Mouse (Mus musculus): ENCODE measurements around the gene Zfp28. TPM values are rescaled to one million over a fixed set of nuclear protein-coding genes. Genes with fewer than 3 reads are reported as not detected.

Zfp28 gene
- total RNA-seq, 2 experiments from 2014 or later, result 6.3 to 6.4 TPM

DNA sequence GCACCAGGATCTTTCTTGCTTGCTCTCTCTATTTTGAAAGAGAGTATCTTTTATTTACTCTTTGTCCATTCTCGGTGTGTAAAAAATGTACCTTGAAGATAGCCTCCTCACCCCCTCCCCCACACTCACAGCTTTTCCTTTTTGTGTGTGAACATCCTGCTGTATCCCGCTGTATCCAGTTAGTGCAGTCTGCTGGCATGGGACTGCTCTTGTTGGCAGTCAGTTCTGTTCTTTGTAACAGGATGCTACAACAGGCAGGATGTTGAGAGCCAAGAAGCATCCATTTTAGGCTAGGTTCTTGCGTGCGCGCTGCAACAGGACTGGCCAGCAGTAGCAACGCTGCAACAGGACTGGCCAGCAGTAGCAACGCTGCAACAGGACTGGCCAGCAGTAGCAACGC lies 3.9 kb downstream of the Zfp28 start:
- peak; percentile 10 to 43 for DNase-seq (ENCODE audit: low spot score in 2 of 2)
- intact Hi-C loops (cut with DNase I), result no loop called here

GRCm38 (mm10) chr7:6388971-6389370 lies 5.9 kb downstream of the Zfp28 start:
- DNase-seq (ENCODE audit: low spot score in 2 of 2), result no peak
- intact Hi-C loops (cut with DNase I), result no loop called here

DNA sequence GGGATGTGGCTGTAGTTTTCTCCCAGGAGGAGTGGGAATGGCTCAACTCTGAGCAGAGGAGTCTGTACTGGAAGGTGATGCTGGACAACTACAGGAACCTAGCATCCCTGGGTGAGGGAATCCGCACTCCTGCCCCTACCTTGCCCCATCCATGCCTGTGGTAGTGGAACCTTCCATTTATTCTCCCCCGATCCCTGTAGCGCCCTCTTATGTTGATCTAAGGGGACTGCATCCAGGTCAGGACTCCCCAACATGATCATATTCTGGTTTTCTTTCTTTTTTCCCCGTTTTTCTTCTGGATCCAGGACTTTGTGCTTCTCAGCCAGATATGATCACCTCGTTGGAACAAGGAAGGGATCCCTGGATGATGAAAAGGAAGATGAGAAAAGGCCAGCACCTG lies 6.4 kb downstream of the Zfp28 start:
- intact Hi-C loops (cut with DNase I), result no loop called here
- DNase-seq (ENCODE audit: low spot score in 2 of 2), result no peak

DNA sequence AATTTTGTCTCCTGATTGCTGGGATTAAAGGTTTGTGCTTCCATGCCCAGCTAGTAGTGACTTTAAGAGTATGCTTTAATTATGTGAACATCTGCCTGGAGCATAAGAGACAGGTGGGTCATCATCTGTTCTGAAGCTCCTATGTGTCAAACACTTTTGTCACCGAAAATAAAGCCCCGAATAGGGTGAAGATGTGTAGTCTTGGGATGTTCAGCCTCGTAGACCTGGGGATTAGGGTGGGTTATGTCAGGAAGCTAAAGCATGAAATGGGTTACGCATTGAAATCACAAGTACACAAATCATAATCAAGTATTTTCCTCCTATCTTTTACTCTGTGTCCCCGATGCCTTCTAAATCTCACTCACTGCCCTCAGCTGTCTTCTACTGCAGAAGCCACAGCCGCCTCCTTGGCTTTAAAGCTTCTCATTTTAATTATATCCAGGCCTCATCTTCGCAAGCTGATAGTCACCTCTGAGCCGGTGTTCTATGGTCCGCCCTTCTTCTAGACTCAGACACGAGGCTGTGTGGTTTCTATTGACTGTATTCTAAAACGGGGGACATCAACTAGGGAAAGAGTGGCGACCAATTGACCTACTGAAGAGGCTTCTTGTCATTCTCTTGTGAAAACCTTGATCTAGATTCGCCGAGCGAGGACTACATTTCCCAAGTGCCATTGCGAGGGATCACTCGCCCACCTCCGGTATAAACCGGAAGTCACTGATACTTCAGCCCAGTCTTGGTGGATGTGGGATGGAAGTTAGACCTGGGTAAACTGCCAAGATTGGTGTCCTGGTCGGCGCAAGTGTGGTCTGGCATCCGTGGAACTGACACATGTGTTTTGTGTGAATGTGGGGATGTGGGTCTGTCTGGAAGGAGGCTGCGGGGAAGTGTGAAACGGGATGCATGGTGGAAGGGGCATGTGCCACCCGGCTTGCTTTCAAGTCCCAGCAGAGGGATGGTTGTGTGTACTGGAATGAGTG lies 15.2 kb downstream of the Zfp28 start, which contains the start of gene Smim17:
Gene Smim17 (plus strand): TSS at position 720 of the 980 bp plus-strand sequence.
- peak; percentile 78 to 88 for DNase-seq (ENCODE audit: low spot score in 2 of 2)
- intact Hi-C loops (cut with DNase I), result no loop called here

DNA sequence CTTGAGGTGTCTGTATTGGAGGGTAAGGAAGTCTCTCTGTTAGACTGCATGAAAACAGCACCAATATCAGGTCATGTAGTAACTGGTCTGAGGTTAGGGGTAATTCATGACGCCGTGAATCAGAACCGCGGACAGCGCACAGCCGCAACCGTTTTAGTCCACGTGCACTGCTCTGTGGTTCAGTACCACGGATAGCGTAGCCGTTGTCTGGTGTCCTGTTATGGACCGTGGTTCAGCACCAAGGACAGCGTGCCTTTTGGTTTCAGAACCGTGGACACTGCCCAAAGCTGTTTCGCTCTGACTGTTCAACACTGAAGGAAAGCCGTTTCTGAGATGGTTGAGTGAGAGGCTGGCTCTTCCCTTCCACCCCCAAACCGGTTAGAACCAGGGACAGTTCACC lies 26.9 kb downstream of the Zfp28 start, which contains the start of gene Gm20715:
Gene Gm20715 (plus strand): TSS at position 235 of the 400 bp plus-strand sequence.
- intact Hi-C loops (cut with DNase I), result no loop called here
- DNase-seq (ENCODE audit: low spot score in 2 of 2), result peak; percentile 70 to 71

- peak; percentile 24 to 37 for DNase-seq (ENCODE audit: low spot score in 2 of 2)
- intact Hi-C loops (cut with DNase I), result no loop called here
Measured at GRCm38 (mm10) chr7:6414626-6415441, 31.7 kb downstream of the Zfp28 start.

- DNase-seq (ENCODE audit: low spot score in 2 of 2), result no peak
- intact Hi-C loops (cut with DNase I), result no loop called here
Measured at GRCm38 (mm10) chr7:6415442-6415787, 32.3 kb downstream of the Zfp28 start.

GRCm38 (mm10) chr7:6419894-6420293 lies 36.8 kb downstream of the Zfp28 start:
- peak; percentile 35 to 83 for DNase-seq (ENCODE audit: low spot score in 2 of 2)
- intact Hi-C loops (cut with DNase I), result loop anchor here (1.0 to 2.0 kb wide), 2 partner anchors 42 to 357 kb away; no protein-coding TSS in a partner anchor

GRCm38 (mm10) chr7:6429381-6429780 lies 46.3 kb downstream of the Zfp28 start:
- DNase-seq (ENCODE audit: low spot score in 2 of 2), result no peak
- intact Hi-C loops (cut with DNase I), result no loop called here

GRCm38 (mm10) chr7:6430342-6430741 lies 47.2 kb downstream of the Zfp28 start:
- DNase-seq (ENCODE audit: low spot score in 2 of 2), result no peak
- intact Hi-C loops (cut with DNase I), result loop anchor here (1.0 to 5.0 kb wide), 3 partner anchors 71 to 852 kb away; no protein-coding TSS in a partner anchor

GRCm38 (mm10) chr7:6438388-6438787 lies 55.3 kb downstream of the Zfp28 start, which contains the start of gene Olfr1344:
Olfr1344 (plus strand) TSS chr7:6438688.
- intact Hi-C loops (cut with DNase I), result loop anchor here (5.0 kb wide), 1 partner anchor 149 kb away; no protein-coding TSS in a partner anchor

DNA sequence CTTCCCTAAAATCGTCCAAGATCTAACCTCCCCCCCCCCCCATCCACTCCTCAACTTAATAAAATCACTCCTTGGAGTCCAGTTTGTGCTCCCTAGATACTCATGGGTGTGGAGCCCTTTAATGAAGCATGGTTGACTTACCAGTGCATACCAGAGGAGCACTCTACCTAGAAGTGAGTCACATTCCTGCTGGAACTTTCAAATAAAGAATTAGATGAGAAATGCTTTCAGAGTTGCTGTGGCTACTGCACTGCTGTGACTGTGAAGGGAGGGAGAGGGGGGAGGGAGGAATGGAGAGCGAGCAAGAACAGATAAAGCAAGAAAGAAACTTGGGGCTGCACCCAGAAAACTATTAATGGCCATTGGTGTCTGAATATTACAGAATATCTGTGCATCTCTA lies 58.1 kb downstream of the Zfp28 start:
- DNase-seq (ENCODE audit: low spot score in 2 of 2), result no peak
- intact Hi-C loops (cut with DNase I), result no loop called here

More at GRCm38 (mm10) chr7:6438388-6438787, 55.3 kb downstream of the Zfp28 start, which contains the start of gene Olfr1344:
- no peak for DNase-seq (ENCODE audit: low spot score in 2 of 2)

Other genes with a start within 250 kb of the Zfp28 start
- 10 to 100 TPM; 25.1 to 27.3 TPM for gene Zfp787, start 227.3 kb upstream of the Zfp28 start, total RNA-seq (2021)
- 10 to 100 TPM; 56.7 to 69.6 TPM for gene Zfp444, start 211.1 kb upstream of the Zfp28 start, total RNA-seq (2021)
- not detected for gene Galp, start 186.2 kb upstream of the Zfp28 start, total RNA-seq (2021)
- gene Zscan5b, start 161.0 kb upstream of the Zfp28 start, total RNA-seq (2021), result not detected
- not detected for gene Epp13, start 130.6 kb upstream of the Zfp28 start, total RNA-seq (2021)
- 10 to 100 TPM; 11.4 to 11.7 TPM for gene Zfp667, start 96.7 kb upstream of the Zfp28 start, total RNA-seq (2021)
- 10 to 100 TPM; 10.8 to 12.4 TPM for gene Zfp583, start 52.0 kb upstream of the Zfp28 start, total RNA-seq (2021)
- gene Gm3854, start 39.5 kb upstream of the Zfp28 start, total RNA-seq (2021), result 1 to 10 TPM; 5.2 to 7.3 TPM
- 1 to 10 TPM; 3.9 to 4.6 TPM for gene Zfp78, start 20.0 kb upstream of the Zfp28 start, total RNA-seq (2021)
- gene Smim17, start 15.4 kb downstream of the Zfp28 start, total RNA-seq (2021), result 10 to 100 TPM; 15.8 to 17.0 TPM
- under 1 TPM; 0.09 to 0.16 TPM for gene Gm20715, start 27.0 kb downstream of the Zfp28 start, total RNA-seq (2021)
- gene Olfr1344, start 55.4 kb downstream of the Zfp28 start, total RNA-seq (2021), result 1 to 10 TPM in 1 of 2 experiments, under 1 TPM in 1; 0.46 to 1.7 TPM
- gene Olfr1336, start 72.9 kb downstream of the Zfp28 start, total RNA-seq (2021), result not detected
- gene Olfr1346, start 83.8 kb downstream of the Zfp28 start, total RNA-seq (2021), result not detected
- not detected for gene Olfr5, start 103.6 kb downstream of the Zfp28 start, total RNA-seq (2021)
- gene Olfr1347, start 116.5 kb downstream of the Zfp28 start, total RNA-seq (2021), result not detected
- not detected for gene Olfr1348, start 125.5 kb downstream of the Zfp28 start, total RNA-seq (2021)
- not detected for gene Olfr1349, start 139.7 kb downstream of the Zfp28 start, total RNA-seq (2021)
- not detected for gene Olfr1350, start 181.5 kb downstream of the Zfp28 start, total RNA-seq (2021)